Mouse (Mus musculus): ENCODE measurements at regions not wholly inside any gene's neighbourhood (a gene's known extent, or its start where the extent isn't known, plus 50 kb on each side); places are given as distances from the start of the nearest gene placed in this dataset.
"Not testable (repeated sequence)": the region's sequence is repeated elsewhere in the genome, so short reads cannot be mapped to it uniquely, and the experiment has no call there.

DNA sequence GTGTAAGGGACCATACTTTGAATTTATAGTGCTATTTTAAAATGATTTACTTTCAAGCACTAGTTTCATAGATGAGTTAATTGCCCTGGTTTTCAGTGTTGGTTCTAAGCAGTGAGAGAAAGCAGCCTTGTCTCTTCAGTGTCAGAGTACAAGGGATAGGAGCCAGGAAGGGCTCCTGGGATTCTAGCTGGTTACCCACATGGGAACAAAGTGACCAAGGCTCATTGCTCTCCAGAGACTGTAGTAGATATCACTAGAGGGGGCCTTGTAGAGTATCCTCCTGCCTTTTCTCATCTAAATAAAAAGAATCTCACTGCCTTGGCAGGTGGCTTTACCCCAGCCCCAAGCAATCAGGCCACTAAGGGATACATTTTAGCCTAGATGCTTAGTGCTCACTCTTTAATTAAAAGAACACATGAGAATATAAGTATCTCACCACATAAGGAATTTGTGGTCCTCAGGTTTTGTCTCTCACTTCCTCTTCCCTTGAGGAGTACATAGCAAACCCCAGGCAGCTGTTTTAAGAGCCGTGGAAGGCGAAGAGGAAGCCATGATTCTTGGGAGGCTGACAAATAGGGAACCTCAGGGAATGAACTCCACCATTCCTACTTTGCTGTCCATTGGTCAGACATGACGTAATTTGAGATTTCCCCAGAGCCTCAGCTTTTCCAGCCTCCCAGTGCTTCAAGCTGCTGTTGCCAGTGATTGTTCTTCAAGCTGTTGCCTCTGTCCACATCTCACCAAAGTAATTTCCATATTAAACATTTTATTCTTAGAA, 449.2 kb upstream of the Ube2e3 start:
- peak; percentile 24 for DNase-seq (ENCODE audit: low spot score)

DNA sequence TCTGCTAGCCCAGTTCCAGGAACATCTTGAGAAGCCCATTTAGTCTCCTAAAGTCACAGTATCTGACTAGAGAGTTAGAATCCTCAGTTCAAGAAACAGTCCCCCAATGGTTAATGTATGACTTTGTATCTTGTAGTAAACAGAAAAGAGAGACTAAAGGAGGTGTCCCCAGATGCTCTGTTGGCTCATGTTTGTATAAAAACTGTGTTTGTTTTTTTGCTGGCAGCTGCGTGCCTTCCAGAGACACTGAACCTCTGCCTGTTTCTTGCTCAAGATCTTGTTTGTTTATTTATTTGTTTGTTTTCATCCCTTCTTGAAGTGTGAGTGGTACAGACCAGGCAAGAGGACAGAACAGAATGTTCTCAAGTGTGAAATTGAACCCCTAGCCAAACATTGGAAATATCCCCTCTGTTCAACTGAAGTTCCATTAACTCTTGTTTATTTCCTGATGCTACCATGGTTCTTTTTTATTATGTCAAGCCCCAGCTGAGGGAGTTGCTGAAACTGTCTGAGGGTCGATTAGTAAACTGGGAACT, 451.3 kb upstream of the Ube2e3 start:
- DNase-seq (ENCODE audit: low spot score), result no peak

DNA sequence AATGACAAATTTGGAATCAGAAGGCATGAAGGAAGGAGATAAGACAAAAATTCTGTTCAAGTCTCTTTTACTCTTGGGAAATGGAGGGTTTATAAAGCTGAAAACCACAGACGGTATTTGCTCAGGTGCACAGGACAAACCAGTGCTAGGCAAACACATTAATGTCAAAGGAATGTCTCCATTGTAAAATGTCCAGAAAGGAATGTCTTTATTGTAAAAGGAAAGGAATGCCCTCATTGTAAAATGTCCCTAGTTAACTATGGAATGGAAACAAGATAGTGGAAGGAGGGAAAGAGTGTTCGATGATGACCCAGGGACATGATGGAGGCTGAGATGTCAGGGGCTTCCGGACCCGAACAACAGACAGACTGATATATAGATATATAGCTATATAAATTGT, 454.9 kb upstream of the Ube2e3 start:
- DNase-seq (ENCODE audit: low spot score), result no peak

DNA sequence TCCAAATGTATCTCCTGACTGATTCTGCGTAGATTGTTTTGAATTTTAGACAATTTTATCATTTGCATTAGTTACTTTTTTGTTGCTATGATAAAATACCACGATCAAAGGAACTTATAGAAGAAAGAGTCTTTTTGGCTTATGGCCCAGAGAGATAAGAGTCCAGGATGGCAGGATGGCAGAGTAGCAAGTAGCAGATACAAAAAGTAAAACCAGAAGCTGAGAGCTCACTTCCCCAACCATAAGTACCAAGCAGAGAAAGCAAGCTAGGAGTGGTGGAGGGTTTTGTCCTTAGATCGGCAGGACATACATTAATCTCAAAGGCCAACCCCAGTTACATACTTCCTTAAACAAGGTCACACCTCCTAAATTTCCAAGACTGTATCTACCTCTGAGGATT, 457.7 kb upstream of the Cwc22 start:
- no peak for DNase-seq (ENCODE audit: low spot score)

DNA sequence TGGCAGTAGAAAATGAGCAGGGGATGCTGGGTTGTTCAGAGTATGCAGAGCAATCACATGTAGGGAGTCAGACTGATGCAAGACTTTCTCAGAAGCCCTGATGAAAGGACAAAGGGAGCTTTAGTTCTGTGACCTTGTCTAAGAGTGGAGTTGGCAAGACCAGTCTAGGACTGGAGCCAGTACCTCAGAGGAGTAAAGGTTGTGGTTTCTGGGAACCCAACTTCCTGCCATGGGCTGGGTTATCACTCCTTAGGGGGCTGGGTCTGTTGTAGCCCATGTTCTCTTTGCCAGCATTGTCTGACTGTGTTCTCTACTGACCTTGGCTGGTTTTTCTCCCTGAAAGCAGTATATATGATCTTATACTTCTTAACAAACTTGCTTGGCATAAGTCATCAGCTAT, 453.1 kb upstream of the Cwc22 start:
- DNase-seq (ENCODE audit: low spot score), result no peak

DNA sequence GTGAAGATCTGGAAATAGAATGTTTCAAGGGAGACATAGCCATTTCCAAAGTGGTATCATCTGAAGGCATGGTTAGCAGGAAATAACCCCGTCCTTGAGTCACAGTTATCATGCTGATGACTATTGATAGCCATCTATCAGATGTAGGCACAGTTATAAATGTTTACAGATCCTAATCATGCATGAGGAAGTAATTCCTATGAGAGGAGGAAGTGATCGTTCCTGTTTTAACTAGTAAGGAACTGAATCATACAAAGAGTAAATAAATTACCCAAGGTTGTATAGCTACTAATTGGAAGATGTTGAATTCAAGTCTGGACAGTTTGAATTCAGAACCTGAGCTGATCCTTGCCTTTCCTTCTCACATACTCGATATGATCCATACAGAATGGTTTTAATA, 450.7 kb upstream of the Cwc22 start:
- DNase-seq (ENCODE audit: low spot score), result no peak

DNA sequence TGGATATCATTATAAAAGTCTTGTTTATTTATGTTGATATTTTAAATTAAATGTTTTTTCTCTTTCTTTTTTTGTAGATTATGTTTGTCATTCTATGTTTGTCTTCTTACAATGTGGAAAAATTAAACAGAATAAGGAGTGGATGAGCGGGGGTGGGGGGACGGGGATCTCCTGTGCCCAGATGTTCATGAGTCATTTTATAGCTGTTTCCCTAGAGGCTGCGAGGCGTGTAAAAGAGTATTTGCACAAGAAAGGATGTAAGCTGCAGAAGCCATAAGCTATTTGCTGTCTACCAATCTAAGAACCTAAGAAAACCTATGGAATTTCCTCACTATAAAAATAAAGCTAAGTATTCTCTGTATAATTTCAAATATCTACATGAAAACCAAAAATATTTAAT, 446.9 kb upstream of the Cwc22 start:
- no peak for DNase-seq (ENCODE audit: low spot score)

DNA sequence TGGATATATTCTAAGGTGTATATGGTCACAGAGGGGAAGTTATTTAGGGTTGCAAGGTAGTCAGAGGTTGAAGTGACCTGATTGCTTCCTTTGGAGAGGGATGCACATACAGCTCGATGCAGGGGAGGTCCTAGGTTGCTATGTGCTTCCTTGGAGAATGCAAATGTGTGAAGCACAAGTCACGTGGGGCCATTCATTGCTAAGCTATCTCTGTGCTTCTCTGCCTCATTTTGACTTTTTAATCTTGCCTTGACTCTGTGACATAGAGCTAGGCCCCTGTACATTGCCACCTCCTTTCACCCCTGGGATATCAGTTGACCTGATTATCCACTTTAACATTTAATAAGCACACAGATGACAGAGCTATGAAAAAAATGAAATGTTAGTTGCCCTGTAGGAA, 446.2 kb upstream of the Cwc22 start:
- DNase-seq (ENCODE audit: low spot score), result no peak

DNA sequence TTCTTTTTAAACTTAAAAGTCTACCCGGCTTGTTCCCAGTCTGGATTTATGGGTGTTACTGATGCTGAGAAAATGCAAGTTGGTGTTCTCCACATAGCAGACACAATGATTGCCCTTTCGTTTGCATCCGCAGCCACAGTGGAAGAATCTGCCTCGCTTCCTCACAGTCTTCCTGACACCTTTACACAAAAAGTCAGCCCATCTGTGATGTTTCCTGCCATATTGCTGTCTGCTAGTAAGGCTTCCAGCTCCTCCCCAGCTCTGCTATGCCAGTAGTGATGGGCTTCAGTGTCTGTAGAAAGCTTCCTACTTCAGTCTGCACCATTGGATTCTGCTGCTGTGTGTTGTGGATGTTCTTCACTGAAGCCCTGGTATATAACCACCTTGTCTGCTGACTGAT, 441.8 kb upstream of the Cwc22 start:
- no peak for DNase-seq (ENCODE audit: low spot score)

DNA sequence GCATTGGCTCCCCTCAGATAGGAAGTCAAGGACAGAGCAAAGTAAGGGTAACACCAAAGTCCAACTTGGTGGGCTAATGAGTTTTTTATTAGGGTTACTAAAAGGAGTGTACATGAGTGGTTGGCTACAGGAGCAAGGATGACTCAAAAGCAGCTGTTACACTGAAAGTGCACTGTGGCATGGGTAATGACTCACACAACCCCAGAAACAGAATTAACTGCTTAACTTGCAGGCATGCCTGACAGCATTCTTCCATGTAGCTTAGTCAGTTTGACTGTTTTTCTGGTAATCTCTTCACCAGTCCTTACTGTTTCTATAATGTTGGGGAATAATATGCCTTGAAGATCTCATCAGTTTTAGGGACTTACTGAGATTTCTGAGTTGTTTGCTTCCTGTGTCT, 435.1 kb upstream of the Cwc22 start:
- no peak for DNase-seq (ENCODE audit: low spot score)

DNA sequence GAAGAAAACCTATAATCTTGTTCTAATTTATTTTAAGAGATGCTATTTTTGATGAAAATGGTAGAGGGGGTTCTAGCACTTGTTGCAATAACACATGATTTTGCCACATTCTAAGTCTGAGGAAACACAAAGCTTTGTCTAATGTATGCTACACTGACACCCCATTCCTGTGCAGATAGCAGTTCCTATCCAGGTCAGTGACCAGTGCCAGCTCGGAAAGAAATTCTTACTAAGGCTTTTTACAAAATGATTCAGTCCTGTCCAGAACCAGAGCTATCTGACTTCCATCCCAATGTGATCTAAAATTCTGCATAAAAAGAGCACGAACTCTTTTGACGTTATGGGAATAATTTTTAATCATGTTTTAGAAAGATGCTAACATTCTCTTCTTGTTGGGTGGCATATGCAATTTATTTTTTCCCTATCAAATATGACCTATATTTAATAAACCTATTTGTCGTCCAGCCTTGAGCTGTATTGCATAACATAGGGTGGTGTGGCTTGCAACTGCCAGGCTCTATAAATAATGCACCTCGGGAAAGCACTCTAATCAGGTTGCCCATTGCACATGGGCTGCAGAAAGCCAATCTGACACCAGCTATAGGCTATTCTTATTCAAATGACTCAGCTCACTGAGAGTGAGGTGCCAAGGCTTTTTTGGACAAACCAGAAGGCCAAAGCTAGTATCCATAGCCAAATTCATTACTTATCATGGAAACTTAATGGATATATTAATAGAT, 385.7 kb upstream of the Cwc22 start:
- DNase-seq (ENCODE audit: low spot score), result no peak

DNA sequence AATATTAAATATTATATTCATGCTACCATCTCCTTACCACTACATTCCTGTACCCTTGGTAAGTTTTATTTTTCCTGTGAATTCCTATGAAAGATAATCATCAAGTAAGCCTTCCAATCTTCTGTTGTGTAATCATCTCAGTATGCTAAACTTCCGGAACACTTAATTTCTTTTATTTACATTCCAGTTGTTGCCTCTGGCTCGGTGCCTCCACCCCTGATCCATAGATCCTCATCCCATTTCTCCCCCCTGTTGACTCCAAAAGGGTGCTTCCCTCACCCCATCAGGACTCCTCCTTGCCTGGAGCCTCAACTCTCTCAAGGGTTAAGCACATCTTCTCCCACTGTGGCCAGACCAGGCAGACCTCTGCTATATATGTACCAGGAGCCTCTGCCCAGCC, 379.9 kb upstream of the Cwc22 start:
- DNase-seq (ENCODE audit: low spot score), result no peak

DNA sequence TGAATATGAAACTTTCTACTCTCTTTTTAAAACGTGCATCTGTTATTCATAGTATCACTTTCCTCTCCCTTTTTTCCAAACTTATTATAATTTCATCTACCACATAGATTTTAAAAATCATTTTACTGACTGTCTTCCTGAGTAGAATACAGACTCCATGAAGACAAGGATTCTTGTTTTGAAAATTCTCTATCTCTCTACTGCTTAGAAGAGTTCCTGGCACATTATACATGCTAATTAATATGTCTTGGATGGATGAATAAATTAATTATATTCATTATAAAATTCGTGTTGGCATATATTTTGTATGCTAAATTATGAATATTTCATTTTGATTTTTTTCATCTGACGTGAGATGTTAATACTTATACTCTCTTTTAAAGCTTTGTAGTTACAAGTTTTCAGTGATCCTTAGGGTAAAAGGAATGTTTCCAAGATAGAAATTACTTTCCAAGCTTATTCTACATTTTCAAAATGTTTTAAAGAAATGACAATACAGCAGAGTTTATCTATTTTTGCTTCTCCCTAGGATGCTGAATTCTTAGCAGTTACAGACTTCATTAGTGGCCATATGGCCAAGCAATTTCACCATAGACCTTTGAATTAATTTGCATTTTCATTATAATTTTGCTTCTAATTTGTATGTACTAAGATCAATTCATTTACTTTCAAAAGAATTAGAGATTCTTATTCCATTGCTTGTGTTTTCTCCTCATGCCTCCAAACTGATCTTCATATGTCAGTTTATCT, 376.2 kb upstream of the Cwc22 start:
- no peak for DNase-seq (ENCODE audit: low spot score)

DNA sequence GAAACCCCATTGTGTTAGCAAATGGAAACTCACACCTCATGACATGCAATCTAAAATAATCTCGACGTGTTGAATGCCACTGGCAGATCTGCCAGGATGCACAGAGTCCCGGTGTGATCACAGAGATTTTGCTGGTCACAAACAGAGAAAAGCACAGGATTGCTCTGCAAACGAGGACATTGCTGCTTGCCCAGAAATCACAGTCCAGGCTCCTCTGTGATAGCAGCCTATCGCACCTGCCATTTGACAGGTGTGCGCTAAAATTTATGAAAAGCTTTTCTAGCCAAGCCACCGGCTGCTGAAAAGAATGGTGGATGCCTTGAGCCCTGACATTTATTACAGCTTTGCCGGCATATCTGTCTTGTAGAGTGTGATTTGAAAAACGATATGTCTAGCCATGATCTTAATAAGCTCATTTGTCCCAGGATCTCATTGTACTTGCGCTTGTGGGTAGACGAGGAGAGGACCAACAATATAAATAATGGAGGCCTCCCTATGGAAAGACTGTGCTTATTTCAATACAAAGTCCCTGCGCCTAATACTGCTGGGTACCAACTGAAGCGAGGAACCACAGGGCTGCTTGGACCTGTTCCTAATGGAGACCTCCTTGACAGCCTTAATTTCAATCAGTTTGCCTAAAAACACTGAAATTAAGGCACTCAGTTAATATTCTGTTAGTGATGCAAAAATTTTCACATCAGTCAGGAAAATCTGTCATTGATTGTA, 365.8 kb upstream of the Cwc22 start:
- DNase-seq (ENCODE audit: low spot score), result no peak

DNA sequence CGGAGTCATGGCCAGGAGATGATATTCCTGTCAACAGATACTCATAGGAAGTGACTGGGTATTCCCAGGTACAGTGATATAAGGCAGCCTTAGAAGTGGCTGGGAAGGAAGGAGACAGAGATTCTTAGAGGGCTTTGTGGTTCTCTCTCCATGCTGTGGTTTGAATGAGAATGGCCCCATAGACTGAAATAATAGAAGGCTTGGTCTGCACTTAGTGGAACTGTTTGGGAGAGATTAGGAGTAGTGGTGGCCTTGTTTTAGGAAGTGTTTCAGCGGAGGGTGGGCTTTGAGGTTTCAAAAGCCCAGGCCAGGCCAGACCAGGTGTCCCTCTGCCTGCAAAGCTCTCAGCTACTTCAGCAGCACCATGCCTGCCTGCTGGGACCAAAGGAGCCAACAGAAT, 363.2 kb upstream of the Cwc22 start:
- no peak for DNase-seq (ENCODE audit: low spot score)

DNA sequence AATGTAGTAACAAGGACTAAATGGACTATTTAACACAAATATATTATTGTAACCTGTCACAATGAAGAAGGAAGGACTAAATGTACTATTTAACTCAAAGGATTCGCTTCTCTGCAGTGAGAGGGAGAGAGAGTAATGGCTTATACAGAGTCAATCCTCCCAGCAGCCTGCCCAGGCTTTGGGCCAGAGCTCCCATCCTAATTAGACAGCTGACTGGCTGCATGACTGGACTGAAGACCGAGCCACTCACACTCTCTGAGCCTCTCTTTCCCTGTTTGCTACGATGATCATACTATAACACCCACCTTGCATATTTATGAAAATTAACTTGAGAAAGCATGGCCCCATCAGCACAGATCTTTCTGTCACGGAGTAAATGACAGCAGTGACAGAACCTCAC, 360.7 kb upstream of the Cwc22 start:
- no peak for DNase-seq (ENCODE audit: low spot score)

DNA sequence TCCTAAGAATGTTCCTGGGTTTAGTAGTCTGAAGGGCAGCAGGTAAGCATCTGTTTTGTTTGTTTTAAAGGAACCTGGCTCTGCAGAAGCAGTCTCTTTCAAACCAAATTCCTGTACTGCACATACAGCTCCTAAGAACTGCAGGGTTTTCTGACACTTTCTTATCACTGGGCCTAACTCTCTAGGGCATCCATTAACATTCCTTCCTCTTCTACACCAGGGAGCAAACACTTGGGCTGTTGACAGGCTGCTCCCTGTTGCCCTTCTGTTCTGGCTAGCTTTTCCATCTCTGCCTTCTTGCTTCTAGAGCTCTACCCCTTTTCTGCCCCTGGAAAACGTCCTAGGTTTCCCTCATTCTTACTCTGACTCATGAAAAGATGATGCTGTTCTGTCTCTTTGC, 345.5 kb upstream of the Cwc22 start:
- no peak for DNase-seq (ENCODE audit: low spot score)

DNA sequence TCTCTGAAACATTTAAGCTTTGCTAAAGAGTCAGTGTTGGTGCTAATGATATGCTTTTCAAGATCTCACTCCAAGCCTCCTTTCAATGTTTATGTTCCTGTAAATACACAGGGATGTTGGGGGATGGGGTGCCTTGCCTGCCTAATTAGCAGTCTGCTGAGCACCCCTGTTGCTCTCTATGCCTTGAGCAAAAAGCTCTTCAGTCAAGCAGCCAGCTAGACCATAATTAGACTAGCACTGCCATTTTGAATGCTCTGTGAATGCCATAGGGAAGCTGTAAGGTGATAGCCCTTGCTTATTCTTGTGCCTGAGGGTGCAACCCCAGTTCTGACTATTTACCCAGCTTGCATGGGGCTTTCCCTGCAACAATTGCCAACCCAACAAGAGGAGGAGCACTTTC, 338.6 kb upstream of the Cwc22 start:
- no peak for DNase-seq (ENCODE audit: low spot score)

DNA sequence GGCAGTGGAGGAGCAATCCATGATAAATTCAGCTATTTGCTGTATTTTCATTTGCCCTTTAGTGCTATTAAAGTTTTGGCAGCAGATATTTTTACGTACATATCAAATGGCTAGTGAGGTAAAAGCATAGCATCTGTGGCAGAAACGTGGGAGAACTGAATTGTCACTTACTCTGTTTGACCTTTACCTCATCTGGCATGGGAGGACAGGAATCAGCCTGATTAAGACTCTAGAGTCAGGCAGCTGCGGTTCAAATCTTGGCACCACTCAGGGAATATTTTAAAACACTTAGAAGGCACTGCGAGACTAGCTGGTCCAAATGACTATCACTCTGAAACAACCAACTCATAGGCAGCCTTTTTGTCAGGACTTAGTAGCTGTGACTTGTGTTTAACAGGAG, 337.4 kb upstream of the Cwc22 start:
- DNase-seq (ENCODE audit: low spot score), result no peak

DNA sequence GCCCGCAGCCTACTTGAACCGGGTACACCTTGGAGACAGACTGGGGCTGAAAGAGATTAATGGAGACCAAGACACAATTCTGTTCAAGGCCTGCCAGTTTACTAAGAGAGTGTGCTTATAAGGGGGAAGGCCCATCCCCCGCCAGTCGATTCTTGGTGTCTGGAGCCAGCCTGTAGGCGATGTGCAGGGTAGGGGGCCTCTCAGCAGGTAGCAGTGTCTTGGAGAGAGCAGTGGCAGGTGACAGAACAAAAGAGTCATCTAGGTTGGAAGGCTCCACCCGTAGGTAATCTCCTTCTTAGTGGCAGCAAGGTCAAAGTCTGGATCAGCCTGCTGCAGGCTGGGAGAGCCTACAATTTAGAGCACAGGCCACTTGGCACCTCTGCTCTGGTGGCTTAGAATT, 335.7 kb upstream of the Cwc22 start:
- not testable (repeated sequence) for DNase-seq (ENCODE audit: low spot score)

DNA sequence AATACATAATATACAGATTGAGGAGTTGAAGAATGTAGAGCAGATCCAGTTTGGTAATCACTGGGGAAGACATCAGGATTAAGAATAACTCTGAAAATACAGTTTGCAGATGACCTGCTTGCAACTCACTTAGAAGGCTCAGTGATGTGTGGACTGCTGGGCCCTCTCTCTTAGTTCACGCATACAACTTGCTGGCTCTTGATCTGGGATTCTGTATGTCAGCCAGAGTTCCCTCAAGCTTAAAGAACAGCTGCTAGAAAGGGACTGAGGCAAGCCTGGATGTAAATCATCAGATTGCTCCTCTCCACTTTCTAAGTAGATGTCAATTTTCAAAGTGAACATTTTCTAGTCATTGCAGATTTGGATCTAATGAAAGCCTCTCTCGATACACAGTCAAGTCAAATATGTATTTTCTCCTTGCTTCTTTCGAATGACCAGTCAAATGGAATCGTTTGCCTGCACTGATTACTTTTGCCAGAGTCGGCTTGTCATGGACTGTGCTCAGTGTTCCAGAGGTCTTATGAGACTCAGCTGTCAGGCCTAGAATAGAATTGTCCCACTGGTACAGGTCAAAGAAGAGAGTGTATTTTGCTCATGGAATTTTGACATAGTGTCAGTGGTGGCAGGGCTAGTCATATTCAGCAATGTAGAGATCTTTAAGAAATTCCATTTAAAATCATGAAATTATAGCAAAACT, 334.2 kb upstream of the Cwc22 start:
- no peak for DNase-seq (ENCODE audit: low spot score)
